Mouse (Mus musculus) forebrain, embryonic 14.5 days (tissue): Measurements from ENCODE around the gene Serping1. TPM values are rescaled to one million over a fixed set of nuclear protein-coding genes. Genes with fewer than 3 reads are reported as not detected.

Source experiments
- ATAC-seq: fragments of 200-750 bp; cut with Nextera tagmentation; 2 replicates; pipeline ENCODE4 v1.8.0; 2017; ENCODE audit warnings: mild to moderate bottlenecking, moderate library complexity
- DNase-seq: peaks from one replicate; pipeline ENCODE4 v3.0.0-alpha.2; 2015; ENCODE audit warnings: low spot score
- H3K27ac ChIP-seq: fragments of 300-500 bp; sonication (generic); 2 replicates; pipeline ENCODE4 v1.5.1; 2014; ENCODE audit warnings: low read depth, mild to moderate bottlenecking, control low read depth, low read length, moderate library complexity
- H3K27me3 ChIP-seq: fragments of 300-500 bp; sonication (generic); replicated peaks from 2 replicates; pipeline ENCODE4 v1.6.1; 2014; ENCODE audit warnings: low read length, control low read depth, mixed read lengths; ENCODE audit not compliant: control insufficient read depth, insufficient read depth
- H3K36me3 ChIP-seq: fragments of 300-500 bp; sonication (generic); 2 replicates; pipeline ENCODE4 v1.6.1; 2014; ENCODE audit warnings: low read length, control low read depth; ENCODE audit not compliant: control insufficient read depth, insufficient read depth
- H3K4me1 ChIP-seq: fragments of 300-500 bp; sonication (generic); 2 replicates; pipeline ENCODE4 v1.6.1; 2014; ENCODE audit warnings: antibody characterized with exemption, low read length, control low read depth; ENCODE audit not compliant: control insufficient read depth, insufficient read depth
- H3K4me2 ChIP-seq: fragments of 300-500 bp; sonication (generic); 2 replicates; pipeline ENCODE4 v1.6.1; 2014; ENCODE audit warnings: mild to moderate bottlenecking, control low read depth, low read length
- H3K4me3 ChIP-seq: fragments of 300-500 bp; sonication (generic); 2 replicates; pipeline ENCODE4 v1.5.1; 2014; ENCODE audit warnings: low read depth, low read length, control low read depth
- H3K9ac ChIP-seq: fragments of 300-500 bp; sonication (generic); 2 replicates; pipeline ENCODE4 v1.6.1; 2014; ENCODE audit warnings: mild to moderate bottlenecking, low read length, control low read depth, moderate library complexity
- H3K9me3 ChIP-seq: fragments of 300-500 bp; sonication (generic); replicated peaks from 2 replicates; pipeline ENCODE4 v1.6.1; 2016; ENCODE audit warnings: low read length, control low read depth, mixed read lengths; ENCODE audit not compliant: control insufficient read depth
- WGBS: fragments of 180-500 bp; shearing (Covaris S2); extraction: QIAGEN DNeasy Blood & Tissue Kit; methylation state at CpG from one replicate; pipeline ENCODE4 v1.1.7; 2014; 5-methylcytosine and 5-hydroxymethylcytosine counted together
- polyA plus RNA-seq: library from polyadenylated mRNA; unstranded; fragments of >200 nt; fragmentation: Nextera tagmentation; extraction: Ambion mirVana; gene quantifications from 2 replicates; pipeline ENCODE4 v1.2.1, GENCODE M21; 2014

Serping1 gene
- polyA plus RNA-seq, 1 experiment from 2014 or later: 32.7 TPM

- 58% methylated on average over 7 of the region's 7 CpGs for WGBS
- Histone ChIP-seq H3K9ac (no peak overlapping the region), H3K9me3 (no peaks in the 10 kb centered on the region), H3K36me3 (no peaks in the 10 kb centered on the region), H3K27me3 (no peaks in the 10 kb centered on the region), H3K4me2 (no peak overlapping the region), H3K27ac (no peak overlapping the region), H3K4me3 (no peak overlapping the region), H3K4me1 (no peaks in the 10 kb centered on the region)
- no peak for DNase-seq
- no peak for ATAC-seq
Observed at GRCm38 (mm10) chr2:84757026-84757682, 18.1 kb downstream of the Serping1 start.

GRCm38 (mm10) chr2:84756245-84756644, 19.0 kb downstream of the Serping1 start:
- WGBS: 89% methylated on average over 5 of the region's 5 CpGs
- Histone ChIP-seq H3K27ac (no peak overlapping the region), H3K9me3 (no peaks in the 10 kb centered on the region), H3K4me2 (no peak overlapping the region), H3K4me1 (no peaks in the 10 kb centered on the region), H3K36me3 (no peaks in the 10 kb centered on the region), H3K4me3 (no peak overlapping the region), H3K27me3 (no peaks in the 10 kb centered on the region), H3K9ac (no peak overlapping the region)
- DNase-seq: no peak
- no peak for ATAC-seq

GRCm38 (mm10) chr2:84750115-84750514, 25.1 kb downstream of the Serping1 start:
- no peaks in the 10 kb centered on the region for H3K36me3 ChIP-seq
- H3K27me3 ChIP-seq: no peaks in the 10 kb centered on the region
- no peaks in the 10 kb centered on the region for H3K4me1 ChIP-seq
- no peak overlapping the region for H3K4me3 ChIP-seq
- DNase-seq: no peak
- no peak for ATAC-seq
- H3K9ac ChIP-seq: no peak overlapping the region
- H3K27ac ChIP-seq: no peak overlapping the region
- 85% methylated on average over 6 of the region's 6 CpGs for WGBS
- no peak overlapping the region for H3K4me2 ChIP-seq
- H3K9me3 ChIP-seq: no peaks in the 10 kb centered on the region

GRCm38 (mm10) chr2:84744126-84744525, 31.1 kb downstream of the Serping1 start:
- H3K27me3 ChIP-seq: no peaks in the 10 kb centered on the region
- H3K9me3 ChIP-seq: no peaks in the 10 kb centered on the region
- WGBS: under 1% methylated on average over 10 of the region's 10 CpGs
- peaks cover 32% of the 10 kb centered on the region for H3K4me1 ChIP-seq
- peak overlapping the region; percentile 98 for H3K27ac ChIP-seq
- peaks cover 3% of the 10 kb centered on the region; the same call in 1 of the 2 replicates for H3K36me3 ChIP-seq
- peak overlapping the region; percentile 89 for H3K4me2 ChIP-seq
- peak overlapping the region; percentile 94; the same call in 1 of the 2 replicates for H3K9ac ChIP-seq
- DNase-seq (no peak), ATAC-seq (peak; percentile 30)
- peak overlapping the region; percentile 75 for H3K4me3 ChIP-seq

- Histone ChIP-seq H3K36me3 (peaks cover 3% of the 10 kb centered on the region; the same call in 1 of the 2 replicates), H3K4me1 (peaks cover 37% of the 10 kb centered on the region), H3K27ac (peak within 1 kb of the TSS; percentile 98), H3K9me3 (no peaks in the 10 kb centered on the region), H3K4me3 (peak within 1 kb of the TSS; percentile 75), H3K9ac (peak within 1 kb of the TSS; percentile 94), H3K4me2 (peak within 1 kb of the TSS; percentile 89), H3K27me3 (no peaks in the 10 kb centered on the region)
- peak; percentile 98 for DNase-seq
- ATAC-seq: peak; percentile 92
- under 1% methylated on average over 25 of the region's 25 CpGs for WGBS
Observed at GRCm38 (mm10) chr2:84743561-84743960, 31.7 kb downstream of the Serping1 start, which contains the start of gene Gm19426. Gene Gm19426, minus strand, starts transcription at chr2:84743655.

GRCm38 (mm10) chr2:84742451-84743283, 32.6 kb downstream of the Serping1 start:
- H3K4me3 ChIP-seq: peak overlapping the region; percentile 75
- H3K27me3 ChIP-seq: no peaks in the 10 kb centered on the region
- H3K27ac ChIP-seq: peak overlapping the region; percentile 98
- peak; percentile 92 for DNase-seq
- peak overlapping the region; percentile 94 for H3K9ac ChIP-seq
- H3K36me3 ChIP-seq: peaks cover 3% of the 10 kb centered on the region; the same call in 1 of the 2 replicates
- no peaks in the 10 kb centered on the region for H3K9me3 ChIP-seq
- 1% methylated on average over 23 of the region's 26 CpGs for WGBS
- peaks cover 46% of the 10 kb centered on the region for H3K4me1 ChIP-seq
- ATAC-seq: peak; percentile 72
- H3K4me2 ChIP-seq: peak overlapping the region; percentile 89

- Histone ChIP-seq H3K4me3 (peak overlapping the region; percentile 75), H3K27ac (peak overlapping the region; percentile 98), H3K36me3 (peaks cover 3% of the 10 kb centered on the region; the same call in 1 of the 2 replicates), H3K9ac (peak overlapping the region; percentile 94), H3K27me3 (no peaks in the 10 kb centered on the region), H3K9me3 (no peaks in the 10 kb centered on the region), H3K4me2 (peak overlapping the region; percentile 89), H3K4me1 (peaks cover 52% of the 10 kb centered on the region)
- peak; percentile 23 for DNase-seq
- ATAC-seq: no peak
- 2% methylated on average over 5 of the region's 5 CpGs for WGBS
Observed at GRCm38 (mm10) chr2:84741841-84742450, 33.3 kb downstream of the Serping1 start.

- Histone ChIP-seq H3K4me3 (peak overlapping the region; percentile 75; the same call in 1 of the 2 replicates), H3K36me3 (peaks cover 3% of the 10 kb centered on the region; the same call in 1 of the 2 replicates), H3K27ac (peak overlapping the region; percentile 39; the same call in 1 of the 2 replicates), H3K4me2 (peak overlapping the region; percentile 89), H3K4me1 (peaks cover 64% of the 10 kb centered on the region), H3K27me3 (no peaks in the 10 kb centered on the region), H3K9ac (peak overlapping the region; percentile 94; the same call in 1 of the 2 replicates), H3K9me3 (no peaks in the 10 kb centered on the region)
- 57% methylated on average over 15 of the region's 15 CpGs for WGBS
- ATAC-seq (no peak), DNase-seq (peak; percentile 35)
Observed at GRCm38 (mm10) chr2:84740608-84741333, 34.5 kb downstream of the Serping1 start.
